Mouse (Mus musculus) E14TG2a.4 (cell line): Measurements from ENCODE around the gene Prpf4b.

Experiments used
- CTCF ChIP-seq: conservative IDR thresholded peaks from 2 replicates; pipeline ENCODE4 v1.5.1; 2014; ENCODE audit warnings: low read length
- NANOG ChIP-seq: IDR thresholded peaks from 2 replicates; pipeline ENCODE4 v1.6.1; 2014; ENCODE audit warnings: borderline replicate concordance, low read length, mixed read lengths
- POU5F1 ChIP-seq: IDR thresholded peaks from 2 replicates; pipeline ENCODE4 v1.6.1; 2014; ENCODE audit warnings: low read length, borderline replicate concordance

DNA sequence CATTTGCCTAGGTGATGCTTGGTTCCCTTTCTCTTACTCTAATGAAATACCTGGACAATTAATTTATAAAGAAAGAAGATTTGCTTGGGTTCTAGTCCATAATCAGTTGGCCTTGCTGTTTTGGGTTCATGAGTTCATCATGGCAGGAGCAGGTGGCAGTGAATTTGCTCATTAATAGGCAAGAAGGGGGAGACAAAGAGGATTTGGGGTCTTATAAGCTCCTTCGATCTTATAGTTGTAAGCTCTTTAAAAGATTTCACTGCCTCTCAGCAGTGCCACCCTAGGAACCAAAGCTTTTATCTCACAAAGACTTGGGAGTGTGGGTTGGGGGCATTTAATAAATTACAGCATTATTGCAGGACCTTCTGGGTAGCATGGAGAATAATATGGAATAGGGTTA is 17.8 kb downstream of the Prpf4b start:
- no peak for TF ChIP-seq CTCF
- TF ChIP-seq POU5F1 = no peak
- no peak for TF ChIP-seq NANOG
